Mouse (Mus musculus) forebrain, embryonic 15.5 days (tissue): Measurements from ENCODE around the gene Sigmar1. TPM values are rescaled to one million over a fixed set of nuclear protein-coding genes. Genes with fewer than 3 reads are reported as not detected.
"Not testable (repeated sequence)": the region's sequence is repeated elsewhere in the genome, so short reads cannot be mapped to it uniquely, and the experiment has no call there.

Experiments used
- ATAC-seq: fragments of 200-750 bp; cut with Nextera tagmentation; replicated peaks from 2 replicates; pipeline ENCODE4 v1.8.0; 2017; ENCODE audit warnings: mild to moderate bottlenecking, moderate TSS enrichment, moderate library complexity
- H3K27ac ChIP-seq: fragments of 300-500 bp; sonication (generic); replicated peaks from 2 replicates; pipeline ENCODE4 v1.5.1; 2015; ENCODE audit warnings: mild to moderate bottlenecking, inconsistent platforms
- H3K27me3 ChIP-seq: fragments of 300-500 bp; sonication (generic); 2 replicates; pipeline ENCODE4 v1.6.1; 2015; ENCODE audit warnings: inconsistent platforms
- H3K36me3 ChIP-seq: fragments of 300-500 bp; sonication (generic); 2 replicates; pipeline ENCODE4 v1.6.1; 2015; ENCODE audit warnings: mild to moderate bottlenecking, inconsistent platforms
- H3K4me1 ChIP-seq: fragments of 300-500 bp; sonication (generic); 2 replicates; pipeline ENCODE4 v1.6.1; 2015; ENCODE audit warnings: inconsistent platforms
- H3K4me2 ChIP-seq: fragments of 300-500 bp; sonication (generic); replicated peaks from 2 replicates; pipeline ENCODE4 v1.6.1; 2015; ENCODE audit warnings: mild to moderate bottlenecking, inconsistent platforms
- H3K4me3 ChIP-seq: fragments of 300-500 bp; sonication (generic); 2 replicates; pipeline ENCODE4 v1.5.1; 2015; ENCODE audit warnings: mild to moderate bottlenecking, inconsistent platforms
- H3K9ac ChIP-seq: fragments of 300-500 bp; sonication (generic); replicated peaks from 2 replicates; pipeline ENCODE4 v1.6.1; 2015; ENCODE audit warnings: mild to moderate bottlenecking, inconsistent platforms
- H3K9me3 ChIP-seq: fragments of 300-500 bp; sonication (generic); 2 replicates; pipeline ENCODE4 v1.6.1; 2016; ENCODE audit warnings: inconsistent platforms
- WGBS: fragments of 180-500 bp; shearing (Covaris S2); methylation state at CpG from one replicate; pipeline ENCODE4 v1.1.7; 2015; ENCODE audit warnings: mixed read lengths; 5-methylcytosine and 5-hydroxymethylcytosine counted together
- polyA plus RNA-seq: library from polyadenylated mRNA; unstranded; fragments of >200 nt; fragmentation: Nextera tagmentation; extraction: Ambion mirVana; gene quantifications from 2 replicates; pipeline ENCODE4 v1.2.1, GENCODE M21; 2015

Sigmar1 gene
- polyA plus RNA-seq, 1 experiment from 2014 or later, result 46.3 TPM

DNA sequence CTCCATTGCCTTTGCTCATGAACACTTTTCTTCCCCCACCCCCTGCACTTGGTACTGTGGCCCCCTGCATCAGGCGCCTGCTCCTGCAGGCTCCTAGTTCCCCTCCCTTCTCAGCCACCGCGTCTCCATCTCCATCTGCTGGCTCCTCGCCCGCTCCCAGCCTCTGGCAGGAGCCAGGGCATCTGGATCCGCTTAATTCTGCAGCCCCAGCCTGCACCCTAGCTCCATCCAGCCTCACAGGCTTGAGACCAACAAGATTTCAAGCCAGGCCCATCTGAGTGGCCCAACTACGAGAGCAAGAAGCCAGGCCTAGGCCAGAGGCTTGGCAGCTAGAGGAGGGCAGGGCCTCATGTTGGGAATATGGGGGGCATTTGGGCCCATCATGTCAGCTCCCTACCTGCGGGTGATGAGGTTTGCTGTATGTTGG, 6.7 kb upstream of the Sigmar1 start:
- WGBS, result 42% methylated on average over 8 of the region's 8 CpGs
- 0 out of 2 replicates have a peak overlapping the region, but pooled peaks have one; percentile 15 for H3K27ac ChIP-seq
- H3K9ac ChIP-seq, H3K27me3 ChIP-seq, H3K9me3 ChIP-seq, H3K36me3 ChIP-seq, H3K4me3 ChIP-seq, H3K4me2 ChIP-seq: not testable (repeated sequence)
- ATAC-seq, result 0 out of 2 replicates have a peak, but pooled peaks have one; percentile 33
- H3K4me1 ChIP-seq, result peaks cover 32% of the 10 kb centered on the region

DNA sequence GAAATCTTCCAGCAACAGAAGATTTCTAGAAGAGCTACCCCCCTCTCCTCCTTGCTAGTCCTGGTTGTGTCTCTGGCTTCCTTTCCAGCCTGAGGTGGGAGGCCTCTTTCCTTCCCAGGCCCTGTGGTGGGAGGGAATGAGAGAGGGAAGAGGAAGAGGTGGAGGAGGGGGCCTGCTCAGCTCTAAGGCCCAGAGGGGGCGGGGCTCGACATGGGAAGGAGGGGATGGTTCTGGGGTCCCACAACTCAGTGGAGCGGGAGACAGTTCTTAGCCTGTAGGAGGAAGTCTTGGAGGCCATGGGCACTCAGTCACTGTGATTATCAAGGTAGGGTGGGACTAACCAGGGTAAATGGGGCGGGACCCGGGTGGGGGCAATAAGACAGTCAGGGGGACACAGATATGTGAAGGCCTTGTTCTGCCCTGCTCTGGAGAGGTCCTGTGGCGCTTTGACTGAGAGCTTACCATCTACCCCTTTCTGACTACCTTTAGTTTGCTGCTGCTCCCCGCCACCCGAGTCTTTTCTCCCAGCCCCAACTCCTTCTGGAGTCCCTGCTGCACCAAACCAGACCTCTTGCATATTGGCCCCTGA, 6.2 kb upstream of the Sigmar1 start:
- WGBS, result 51% methylated on average over 8 of the region's 8 CpGs
- Histone ChIP-seq H3K27me3 (no peaks in the 10 kb centered on the region), H3K4me3 (no peak overlapping the region), H3K9me3 (no peaks in the 10 kb centered on the region), H3K4me1 (peaks cover 32% of the 10 kb centered on the region), H3K36me3 (no peaks in the 10 kb centered on the region), H3K4me2 (no peak overlapping the region), H3K27ac (0 out of 2 replicates have a peak overlapping the region, but pooled peaks have one; percentile 15), H3K9ac (no peak overlapping the region)
- ATAC-seq, result peak; percentile 36; the same call in 1 of the 2 replicates

DNA sequence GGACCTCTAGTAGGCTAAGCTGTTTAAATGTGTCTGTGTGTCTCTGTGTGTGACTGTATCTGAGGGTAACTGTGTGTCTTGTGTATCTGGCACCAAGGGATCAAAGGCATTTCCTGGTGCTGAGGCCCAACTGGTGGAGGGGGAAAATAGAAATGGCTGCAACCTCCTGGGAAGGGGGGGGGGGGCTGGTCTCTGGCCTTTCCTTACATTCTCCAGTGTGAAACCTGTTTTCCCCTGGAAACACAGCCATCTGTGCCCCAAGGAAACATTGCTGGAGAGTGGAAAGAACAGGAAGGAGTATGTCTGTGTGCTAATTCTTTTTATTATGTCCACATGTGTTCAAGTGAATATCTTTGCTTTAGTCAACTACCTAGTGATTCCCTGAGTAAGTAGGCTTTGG, 5.7 kb upstream of the Sigmar1 start:
- Histone ChIP-seq H3K27ac (no peak overlapping the region), H3K9me3 (no peaks in the 10 kb centered on the region), H3K4me2 (no peak overlapping the region), H3K9ac (no peak overlapping the region), H3K27me3 (no peaks in the 10 kb centered on the region), H3K36me3 (no peaks in the 10 kb centered on the region), H3K4me3 (no peak overlapping the region), H3K4me1 (peaks cover 32% of the 10 kb centered on the region)
- no peak for ATAC-seq

- H3K4me2 ChIP-seq, result peak overlapping the region; percentile 43
- no peak overlapping the region for H3K9ac ChIP-seq
- H3K9me3 ChIP-seq, result no peaks in the 10 kb centered on the region
- H3K4me3 ChIP-seq, result peak overlapping the region; percentile 32
- H3K27ac ChIP-seq, result 0 out of 2 replicates have a peak overlapping the region, but pooled peaks have one; percentile 1
- peaks cover 37% of the 10 kb centered on the region for H3K4me1 ChIP-seq
- H3K27me3 ChIP-seq, result no peaks in the 10 kb centered on the region
- ATAC-seq, result no peak
- 87% methylated on average over 4 of the region's 4 CpGs for WGBS
- no peaks in the 10 kb centered on the region for H3K36me3 ChIP-seq
Measured at GRCm38 (mm10) chr4:41760911-41761310, 5.0 kb upstream of the Sigmar1 start.

DNA sequence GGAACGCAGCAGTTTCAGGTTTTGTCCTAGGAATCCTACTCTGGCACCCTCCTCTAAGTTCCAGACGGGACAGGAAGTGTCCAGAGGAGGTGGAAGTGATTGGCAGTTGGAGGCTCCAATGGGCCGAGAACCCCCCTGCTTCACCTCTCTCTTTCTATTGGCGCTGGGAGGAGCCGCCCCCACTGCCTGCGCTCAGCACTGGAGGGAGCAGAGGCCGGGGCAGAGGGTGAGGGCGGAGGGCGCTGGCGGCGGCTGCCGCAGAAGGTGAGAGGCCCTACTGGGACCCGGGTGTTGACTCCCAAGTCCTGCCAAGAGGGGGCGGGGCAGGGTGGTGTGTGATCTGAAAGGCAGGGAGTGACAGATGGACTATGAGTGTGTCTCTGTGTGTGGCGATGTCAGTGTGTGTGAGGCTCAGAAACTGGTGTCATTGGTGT, 4.3 kb upstream of the Sigmar1 start:
- Histone ChIP-seq H3K9ac (peak overlapping the region; percentile 29; the same call in 1 of the 2 replicates), H3K27ac (0 out of 2 replicates have a peak overlapping the region, but pooled peaks have one; percentile 1), H3K27me3 (no peaks in the 10 kb centered on the region), H3K4me3 (peak overlapping the region; percentile 32), H3K4me2 (peak overlapping the region; percentile 43), H3K4me1 (peaks cover 37% of the 10 kb centered on the region), H3K9me3 (no peaks in the 10 kb centered on the region), H3K36me3 (no peaks in the 10 kb centered on the region)
- under 1% methylated on average over 15 of the region's 15 CpGs for WGBS
- ATAC-seq, result peak; percentile 66

DNA sequence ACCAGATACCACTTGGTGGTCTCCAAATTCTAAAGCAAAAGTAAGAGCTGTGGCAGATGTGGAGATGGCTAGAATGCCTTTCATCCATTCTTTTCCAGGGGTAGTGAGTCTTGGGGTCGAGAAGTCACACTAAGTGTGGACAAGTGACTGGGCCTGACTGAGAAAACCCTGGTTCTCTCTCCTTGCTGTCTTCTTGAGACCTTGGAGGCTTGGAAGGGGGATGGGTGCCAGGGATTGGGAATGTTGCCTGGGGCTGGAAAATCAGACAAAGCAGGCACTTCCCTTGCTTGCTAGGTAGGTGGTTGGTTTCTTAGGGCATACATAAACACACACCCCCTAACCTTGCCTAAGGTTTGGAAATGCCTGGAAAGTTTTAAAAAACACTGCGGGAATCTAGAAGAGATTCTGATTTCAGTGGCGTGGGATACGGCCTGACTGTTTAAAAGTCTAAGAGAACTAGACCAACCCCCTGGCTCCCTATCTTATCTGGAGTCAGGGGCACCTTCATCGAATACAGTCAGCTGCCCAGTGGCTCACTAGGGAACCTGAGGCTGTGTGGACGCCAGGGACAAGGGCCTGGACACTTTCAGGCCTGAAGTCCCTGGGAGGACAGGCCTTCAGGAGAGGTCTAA, 3.8 kb upstream of the Sigmar1 start:
- 0 out of 2 replicates have a peak overlapping the region, but pooled peaks have one; percentile 29 for H3K9ac ChIP-seq

GRCm38 (mm10) chr4:41759206-41759605, 3.2 kb upstream of the Sigmar1 start:
- ATAC-seq, result no peak
- peaks cover 43% of the 10 kb centered on the region for H3K4me1 ChIP-seq
- no peak overlapping the region for H3K4me3 ChIP-seq
- no peak overlapping the region for H3K4me2 ChIP-seq
- H3K27me3 ChIP-seq, result no peaks in the 10 kb centered on the region
- H3K36me3 ChIP-seq, result no peaks in the 10 kb centered on the region
- H3K9ac ChIP-seq, result no peak overlapping the region
- 80% methylated on average over 9 of the region's 9 CpGs for WGBS
- no peak overlapping the region for H3K27ac ChIP-seq
- no peaks in the 10 kb centered on the region for H3K9me3 ChIP-seq

More for the DNA sequence above, 3.8 kb upstream of the Sigmar1 start:
- WGBS, result 43% methylated on average over 6 of the region's 6 CpGs
- H3K4me2 ChIP-seq, result peak overlapping the region; percentile 43
- peak overlapping the region; percentile 32 for H3K4me3 ChIP-seq
- H3K9me3 ChIP-seq, result no peaks in the 10 kb centered on the region
- 0 out of 2 replicates have a peak overlapping the region, but pooled peaks have one; percentile 1 for H3K27ac ChIP-seq
- no peaks in the 10 kb centered on the region for H3K27me3 ChIP-seq
- peaks cover 42% of the 10 kb centered on the region for H3K4me1 ChIP-seq
- ATAC-seq, result no peak
- no peaks in the 10 kb centered on the region for H3K36me3 ChIP-seq

- no peak overlapping the region for H3K4me2 ChIP-seq
- no peak overlapping the region for H3K9ac ChIP-seq
- no peak for ATAC-seq
- peaks cover 43% of the 10 kb centered on the region for H3K4me1 ChIP-seq
- no peaks in the 10 kb centered on the region for H3K27me3 ChIP-seq
- no peaks in the 10 kb centered on the region for H3K36me3 ChIP-seq
- WGBS, result 94% methylated on average over 4 of the region's 4 CpGs
- no peak overlapping the region for H3K27ac ChIP-seq
- H3K4me3 ChIP-seq, result no peak overlapping the region
- no peaks in the 10 kb centered on the region for H3K9me3 ChIP-seq
Measured at GRCm38 (mm10) chr4:41758701-41759100, 2.7 kb upstream of the Sigmar1 start.

DNA sequence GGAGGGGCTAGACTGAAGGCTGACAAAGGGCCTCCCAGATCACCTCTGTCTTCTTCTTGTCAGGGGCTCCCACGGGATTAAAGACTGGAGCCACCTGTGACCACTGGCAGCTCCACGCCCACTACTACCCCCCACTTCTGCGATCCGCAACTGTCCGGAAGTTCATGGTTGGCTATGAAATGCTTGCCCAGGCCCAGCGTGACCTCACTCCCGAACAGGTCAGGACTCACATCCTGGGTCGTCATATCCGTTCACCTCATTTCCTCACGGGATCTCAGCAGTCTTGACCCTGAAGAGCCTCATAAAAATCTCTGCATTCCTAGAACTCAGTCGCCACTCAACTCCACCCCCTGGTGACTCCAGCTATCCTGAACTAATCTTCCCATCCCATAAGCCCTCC, 2.1 kb upstream of the Sigmar1 start:
- no peaks in the 10 kb centered on the region for H3K27me3 ChIP-seq
- no peak overlapping the region for H3K27ac ChIP-seq
- H3K9ac ChIP-seq, result no peak overlapping the region
- H3K4me3 ChIP-seq, result no peak overlapping the region
- no peaks in the 10 kb centered on the region for H3K9me3 ChIP-seq
- H3K4me2 ChIP-seq, result no peak overlapping the region
- ATAC-seq, result no peak
- no peaks in the 10 kb centered on the region for H3K36me3 ChIP-seq
- peaks cover 43% of the 10 kb centered on the region for H3K4me1 ChIP-seq
- 89% methylated on average over 11 of the region's 11 CpGs for WGBS

DNA sequence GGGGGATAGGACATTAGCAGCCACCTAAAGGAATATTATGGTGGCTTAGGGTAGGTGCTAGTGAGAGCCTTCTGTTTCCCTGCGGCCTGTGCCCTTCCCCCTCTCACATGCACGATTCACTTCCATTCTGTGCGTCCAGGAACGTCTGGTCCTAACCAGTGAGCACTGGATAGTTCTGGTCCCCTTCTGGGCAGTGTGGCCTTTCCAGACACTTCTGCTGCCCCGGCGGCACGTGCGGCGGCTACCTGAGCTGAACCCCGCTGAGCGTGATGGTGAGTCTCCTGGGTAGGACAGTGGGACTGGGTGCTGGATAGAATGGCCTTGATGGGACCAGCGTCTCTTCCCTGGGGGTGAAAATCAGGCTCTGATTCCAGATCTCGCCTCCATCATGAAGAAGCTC, 1.4 kb upstream of the Sigmar1 start:
- 95% methylated on average over 13 of the region's 13 CpGs for WGBS
- no peak for ATAC-seq
- Histone ChIP-seq H3K36me3 (no peaks in the 10 kb centered on the region), H3K4me3 (no peak overlapping the region), H3K9ac (no peak overlapping the region), H3K27ac (no peak overlapping the region), H3K9me3 (no peaks in the 10 kb centered on the region), H3K4me1 (peaks cover 37% of the 10 kb centered on the region), H3K27me3 (no peaks in the 10 kb centered on the region), H3K4me2 (no peak overlapping the region)

- WGBS, result 83% methylated on average over 8 of the region's 8 CpGs
- Histone ChIP-seq H3K27ac (no peak overlapping the region), H3K27me3 (no peaks in the 10 kb centered on the region), H3K9ac (peak overlapping the region; percentile 25; the same call in 1 of the 2 replicates), H3K4me1 (peaks cover 28% of the 10 kb centered on the region), H3K36me3 (no peaks in the 10 kb centered on the region), H3K4me2 (peak overlapping the region; percentile 93), H3K9me3 (no peaks in the 10 kb centered on the region), H3K4me3 (peak overlapping the region; percentile 75)
- ATAC-seq, result peak; percentile 7; the same call in 1 of the 2 replicates
Measured at GRCm38 (mm10) chr4:41756440-41756839, 483 bp upstream of the Sigmar1 start.

DNA sequence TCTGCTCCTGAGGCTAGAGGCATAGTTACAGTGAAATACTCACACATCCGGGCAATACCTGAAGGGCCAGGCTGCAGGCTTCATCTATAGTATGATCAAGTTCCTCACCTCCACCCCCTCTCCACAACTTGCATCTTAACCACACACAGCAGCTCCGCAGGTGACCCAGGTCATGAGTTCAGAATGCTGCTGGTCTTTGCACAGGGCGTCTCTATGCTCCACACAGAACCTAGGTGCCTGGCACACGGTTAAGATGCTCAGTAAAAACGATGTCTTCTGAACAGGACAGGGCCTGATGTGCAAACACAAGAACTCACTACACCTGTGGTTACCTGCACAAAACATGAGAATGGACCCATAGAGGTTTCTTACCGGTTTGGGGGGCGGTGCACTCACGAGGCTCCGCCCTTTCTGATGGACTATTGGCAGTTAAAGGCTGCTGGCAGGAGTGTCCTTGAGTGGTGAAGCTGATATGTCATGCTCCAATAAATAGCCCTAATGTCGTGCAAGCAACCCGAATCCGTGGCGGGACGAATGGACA, 1.1 kb downstream of the Sigmar1 start, which contains the start of gene Galt:
Galt (plus strand) TSS at position 432 of the 541 bp plus-strand sequence.
- H3K36me3 ChIP-seq, result no peaks in the 10 kb centered on the region
- peak; percentile 65 for ATAC-seq
- H3K4me1 ChIP-seq, result peaks cover 12% of the 10 kb centered on the region
- peak within 1 kb of the TSS; percentile 66 for H3K27ac ChIP-seq
- no peaks in the 10 kb centered on the region for H3K27me3 ChIP-seq
- peak within 1 kb of the TSS; percentile 93 for H3K4me2 ChIP-seq
- H3K9me3 ChIP-seq, result no peaks in the 10 kb centered on the region
- WGBS, result 14% methylated on average over 14 of the region's 14 CpGs
- peak within 1 kb of the TSS; percentile 75 for H3K4me3 ChIP-seq
- peak within 1 kb of the TSS; percentile 74 for H3K9ac ChIP-seq
